Mouse (Mus musculus): ENCODE measurements at regions not wholly inside any gene's neighbourhood (a gene's known extent, or its start where the extent isn't known, plus 50 kb on each side); places are given as distances from the start of the nearest gene placed in this dataset.

GRCm38 (mm10) chr6:147878485-147878884, 168.6 kb upstream of the Far2 start:
- Histone ChIP-seq H3K4me3 (ENCODE audit: insufficient read depth, low read depth, low read length) (no peak overlapping the region), H3K27ac (replicated peaks; ENCODE audit: insufficient read depth, low read depth, low read length) (no peak overlapping the region), H3K36me3 (ENCODE audit: control insufficient read depth, insufficient read depth, low read length) (no peaks in the 10 kb centered on the region), H3K9ac (ENCODE audit: low read depth, low read length) (no peak overlapping the region), H3K4me1 (ENCODE audit: control insufficient read depth, insufficient read depth, low read length) (no peaks in the 10 kb centered on the region), H3K79me2 (ENCODE audit: control insufficient read depth, insufficient read depth, low read length) (no peaks in the 10 kb centered on the region), H3K27me3 (ENCODE audit: control insufficient read depth, insufficient read depth, low read length) (no peaks in the 10 kb centered on the region)
- WGBS: 90% methylated on average over 3 of the region's 3 CpGs
- TF ChIP-seq CTCF (IDR thresholded peaks at IDR 0.05; ENCODE audit: low read depth, low read length): no peak
- TF ChIP-seq POLR2A (IDR thresholded peaks at IDR 0.05; ENCODE audit: extremely low read depth, insufficient read depth, low read length): no peak
- DNase-seq (ENCODE audit: extremely low read depth, low read depth, low spot score): no peak

DNA sequence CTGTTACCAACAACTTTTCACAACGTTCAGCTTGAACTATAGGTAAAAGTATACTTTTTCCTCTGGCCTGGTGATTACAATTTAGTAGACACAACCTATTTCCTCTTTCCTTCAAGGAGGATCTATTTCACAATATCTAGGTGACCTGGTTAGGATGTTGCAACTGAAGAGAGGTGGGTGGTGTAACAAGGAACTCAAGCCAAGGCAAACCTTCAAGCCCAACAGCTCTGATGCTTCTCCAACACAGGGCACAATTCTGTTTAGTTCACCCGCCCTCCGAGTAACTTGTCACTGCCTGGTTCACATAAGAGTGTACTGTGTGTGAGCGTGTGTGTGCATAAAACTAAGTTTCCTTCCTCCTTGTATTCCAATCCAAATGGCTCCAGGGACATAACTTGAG, 161.2 kb upstream of the Far2 start:
- no peak for TF ChIP-seq POLR2A (IDR thresholded peaks at IDR 0.05; ENCODE audit: extremely low read depth, insufficient read depth, low read length)
- TF ChIP-seq CTCF (IDR thresholded peaks at IDR 0.05; ENCODE audit: low read depth, low read length): no peak
- DNase-seq (ENCODE audit: extremely low read depth, low read depth, low spot score): peak; percentile 57
- H3K27ac ChIP-seq (replicated peaks; ENCODE audit: insufficient read depth, low read depth, low read length): no peak overlapping the region
- H3K79me2 ChIP-seq (ENCODE audit: control insufficient read depth, insufficient read depth, low read length): no peaks in the 10 kb centered on the region
- H3K36me3 ChIP-seq (ENCODE audit: control insufficient read depth, insufficient read depth, low read length): no peaks in the 10 kb centered on the region
- no peaks in the 10 kb centered on the region for H3K4me1 ChIP-seq (ENCODE audit: control insufficient read depth, insufficient read depth, low read length)
- H3K9ac ChIP-seq (ENCODE audit: low read depth, low read length): no peak overlapping the region
- WGBS: 44% methylated on average over 4 of the region's 4 CpGs
- H3K27me3 ChIP-seq (ENCODE audit: control insufficient read depth, insufficient read depth, low read length): no peaks in the 10 kb centered on the region
- H3K4me3 ChIP-seq (ENCODE audit: insufficient read depth, low read depth, low read length): no peak overlapping the region

- no peak for DNase-seq (ENCODE audit: extremely low read depth, low read depth, low spot score)
- 78% methylated on average over 1 of the region's 1 CpGs for WGBS
Observed at GRCm38 (mm10) chr6:147919697-147920096, 127.4 kb upstream of the Far2 start.

DNA sequence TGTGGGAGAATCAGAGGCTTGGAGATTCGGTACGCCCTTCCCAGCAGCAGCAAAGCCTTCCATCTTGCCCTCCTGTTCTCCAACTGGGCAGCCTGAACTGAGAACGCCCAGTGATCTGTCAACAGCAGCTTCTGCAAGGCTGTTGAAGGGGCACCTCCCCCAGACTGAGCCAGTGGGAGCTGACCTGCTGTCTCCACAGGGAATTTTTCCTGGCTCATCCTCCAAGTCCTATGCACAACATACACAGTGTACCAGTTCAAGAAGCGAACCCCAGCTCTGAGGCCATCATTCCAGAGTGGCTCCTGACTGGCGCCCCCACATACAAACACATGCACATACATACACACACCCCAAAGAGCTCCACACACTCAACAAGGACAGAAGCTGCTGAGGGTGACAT, 126.0 kb upstream of the Far2 start:
- no peaks in the 10 kb centered on the region for H3K4me1 ChIP-seq (ENCODE audit: control insufficient read depth, insufficient read depth, low read length)
- WGBS: 70% methylated on average over 5 of the region's 5 CpGs
- H3K27me3 ChIP-seq (ENCODE audit: control insufficient read depth, insufficient read depth, low read length): no peaks in the 10 kb centered on the region
- H3K27ac ChIP-seq (replicated peaks; ENCODE audit: insufficient read depth, low read depth, low read length): no peak overlapping the region
- no peak overlapping the region for H3K9ac ChIP-seq (ENCODE audit: low read depth, low read length)
- TF ChIP-seq CTCF (IDR thresholded peaks at IDR 0.05; ENCODE audit: low read depth, low read length) (no peak), POLR2A (IDR thresholded peaks at IDR 0.05; ENCODE audit: extremely low read depth, insufficient read depth, low read length) (no peak)
- no peaks in the 10 kb centered on the region for H3K36me3 ChIP-seq (ENCODE audit: control insufficient read depth, insufficient read depth, low read length)
- no peak for DNase-seq (ENCODE audit: extremely low read depth, low read depth, low spot score)
- H3K4me3 ChIP-seq (ENCODE audit: insufficient read depth, low read depth, low read length): no peak overlapping the region
- no peaks in the 10 kb centered on the region for H3K79me2 ChIP-seq (ENCODE audit: control insufficient read depth, insufficient read depth, low read length)

More at GRCm38 (mm10) chr6:147919697-147920096, 127.4 kb upstream of the Far2 start:
- Histone ChIP-seq H3K27ac (replicated peaks; ENCODE audit: insufficient read depth, low read depth, low read length) (no peak overlapping the region), H3K4me3 (ENCODE audit: insufficient read depth, low read depth, low read length) (no peak overlapping the region), H3K9ac (ENCODE audit: low read depth, low read length) (no peak overlapping the region), H3K36me3 (ENCODE audit: control insufficient read depth, insufficient read depth, low read length) (no peaks in the 10 kb centered on the region), H3K27me3 (ENCODE audit: control insufficient read depth, insufficient read depth, low read length) (no peaks in the 10 kb centered on the region), H3K4me1 (ENCODE audit: control insufficient read depth, insufficient read depth, low read length) (no peaks in the 10 kb centered on the region), H3K79me2 (ENCODE audit: control insufficient read depth, insufficient read depth, low read length) (no peaks in the 10 kb centered on the region)
- no peak for TF ChIP-seq POLR2A (IDR thresholded peaks at IDR 0.05; ENCODE audit: extremely low read depth, insufficient read depth, low read length)
- no peak for TF ChIP-seq CTCF (IDR thresholded peaks at IDR 0.05; ENCODE audit: low read depth, low read length)

DNA sequence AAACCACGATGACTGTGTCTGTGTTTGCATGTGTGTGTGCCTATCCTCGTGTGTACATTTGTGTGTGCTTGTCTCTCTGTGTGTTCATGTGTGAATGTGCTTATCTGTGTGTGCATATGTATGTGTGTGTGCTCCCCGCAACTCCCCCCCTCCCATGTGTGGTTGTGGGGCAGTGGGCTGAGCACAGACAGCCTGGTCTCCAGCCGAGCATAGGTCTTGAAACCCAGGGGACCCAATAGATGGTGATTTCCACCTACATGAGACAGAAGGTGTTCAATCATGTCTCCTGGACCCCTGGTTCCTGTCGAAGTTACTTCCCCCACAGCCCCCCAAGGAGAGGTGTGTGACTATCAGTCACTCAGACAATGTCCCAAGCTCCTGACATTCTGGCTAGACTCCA, 124.6 kb upstream of the Far2 start:
- Histone ChIP-seq H3K27ac (replicated peaks; ENCODE audit: insufficient read depth, low read depth, low read length) (no peak overlapping the region), H3K79me2 (ENCODE audit: control insufficient read depth, insufficient read depth, low read length) (no peaks in the 10 kb centered on the region), H3K27me3 (ENCODE audit: control insufficient read depth, insufficient read depth, low read length) (no peaks in the 10 kb centered on the region), H3K4me3 (ENCODE audit: insufficient read depth, low read depth, low read length) (no peak overlapping the region), H3K36me3 (ENCODE audit: control insufficient read depth, insufficient read depth, low read length) (no peaks in the 10 kb centered on the region), H3K4me1 (ENCODE audit: control insufficient read depth, insufficient read depth, low read length) (no peaks in the 10 kb centered on the region), H3K9ac (ENCODE audit: low read depth, low read length) (no peak overlapping the region)
- TF ChIP-seq POLR2A (IDR thresholded peaks at IDR 0.05; ENCODE audit: extremely low read depth, insufficient read depth, low read length) (no peak), CTCF (IDR thresholded peaks at IDR 0.05; ENCODE audit: low read depth, low read length) (no peak)
- DNase-seq (ENCODE audit: extremely low read depth, low read depth, low spot score): no peak
- 73% methylated on average over 5 of the region's 5 CpGs for WGBS

DNA sequence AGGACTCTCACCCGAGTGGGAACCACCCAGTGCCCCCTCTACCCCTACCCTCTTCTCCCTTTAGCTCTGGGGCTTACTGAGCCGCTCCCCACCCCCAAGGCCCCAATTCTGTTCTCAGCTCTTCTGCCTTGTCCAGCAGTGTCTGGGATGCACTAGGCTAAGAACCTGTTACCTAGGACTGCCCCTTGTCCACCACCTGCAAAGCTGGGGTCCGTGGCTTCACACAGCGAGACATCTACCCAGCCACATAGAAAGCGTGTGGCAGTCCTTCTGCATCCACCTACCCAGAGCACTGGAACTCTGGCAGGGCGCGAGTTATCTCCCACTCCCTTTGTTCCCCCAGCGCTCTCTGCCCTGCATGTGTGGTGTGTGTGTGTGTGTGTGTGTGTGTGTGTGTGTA, 123.8 kb upstream of the Far2 start:
- Histone ChIP-seq H3K4me3 (ENCODE audit: insufficient read depth, low read depth, low read length) (no peak overlapping the region), H3K79me2 (ENCODE audit: control insufficient read depth, insufficient read depth, low read length) (no peaks in the 10 kb centered on the region), H3K27me3 (ENCODE audit: control insufficient read depth, insufficient read depth, low read length) (no peaks in the 10 kb centered on the region), H3K36me3 (ENCODE audit: control insufficient read depth, insufficient read depth, low read length) (no peaks in the 10 kb centered on the region), H3K9ac (ENCODE audit: low read depth, low read length) (no peak overlapping the region), H3K27ac (replicated peaks; ENCODE audit: insufficient read depth, low read depth, low read length) (no peak overlapping the region), H3K4me1 (ENCODE audit: control insufficient read depth, insufficient read depth, low read length) (no peaks in the 10 kb centered on the region)
- TF ChIP-seq POLR2A (IDR thresholded peaks at IDR 0.05; ENCODE audit: extremely low read depth, insufficient read depth, low read length) (no peak), CTCF (IDR thresholded peaks at IDR 0.05; ENCODE audit: low read depth, low read length) (no peak)
- WGBS: 84% methylated on average over 8 of the region's 8 CpGs
- DNase-seq (ENCODE audit: extremely low read depth, low read depth, low spot score): no peak
